Mouse (Mus musculus): ENCODE data around the gene Scd3. TPM values are rescaled to one million over a fixed set of nuclear protein-coding genes. Genes with fewer than 3 reads are reported as not detected.
"Not testable (repeated sequence)": the region's sequence is repeated elsewhere in the genome, so short reads cannot be mapped to it uniquely, and the experiment has no call there.

Gene Scd3
- total RNA-seq, 2 experiments from 2014 or later = not detected

GRCm38 (mm10) chr19:44265911-44266337 lies 62.9 kb downstream of the Scd3 start:
- peak; percentile 36 for ATAC-seq (replicated peaks; ENCODE audit: low FRiP score, low TSS enrichment, poor library complexity, severe bottlenecking)

DNA sequence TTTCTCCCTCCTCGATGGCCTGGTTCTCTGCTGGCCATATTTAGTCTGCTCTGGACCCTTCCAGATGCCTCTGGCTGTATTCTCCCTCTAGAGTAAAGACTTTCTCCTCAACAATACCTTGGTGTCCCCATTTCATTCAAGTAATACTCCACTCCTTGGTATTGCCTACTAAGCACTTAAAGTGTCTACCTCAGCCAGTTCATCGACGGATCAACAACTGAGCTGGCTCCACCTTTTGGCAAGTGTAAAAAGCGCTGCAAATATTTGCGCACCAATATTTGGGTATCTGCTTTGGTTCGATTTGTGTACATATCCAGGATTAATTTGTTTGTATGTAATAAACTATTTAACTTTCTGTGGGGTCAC lies 63.4 kb downstream of the Scd3 start:
- ATAC-seq (replicated peaks; ENCODE audit: low FRiP score, low TSS enrichment, poor library complexity, severe bottlenecking) = peak; percentile 32; the same call in 1 of the 2 replicates

DNA sequence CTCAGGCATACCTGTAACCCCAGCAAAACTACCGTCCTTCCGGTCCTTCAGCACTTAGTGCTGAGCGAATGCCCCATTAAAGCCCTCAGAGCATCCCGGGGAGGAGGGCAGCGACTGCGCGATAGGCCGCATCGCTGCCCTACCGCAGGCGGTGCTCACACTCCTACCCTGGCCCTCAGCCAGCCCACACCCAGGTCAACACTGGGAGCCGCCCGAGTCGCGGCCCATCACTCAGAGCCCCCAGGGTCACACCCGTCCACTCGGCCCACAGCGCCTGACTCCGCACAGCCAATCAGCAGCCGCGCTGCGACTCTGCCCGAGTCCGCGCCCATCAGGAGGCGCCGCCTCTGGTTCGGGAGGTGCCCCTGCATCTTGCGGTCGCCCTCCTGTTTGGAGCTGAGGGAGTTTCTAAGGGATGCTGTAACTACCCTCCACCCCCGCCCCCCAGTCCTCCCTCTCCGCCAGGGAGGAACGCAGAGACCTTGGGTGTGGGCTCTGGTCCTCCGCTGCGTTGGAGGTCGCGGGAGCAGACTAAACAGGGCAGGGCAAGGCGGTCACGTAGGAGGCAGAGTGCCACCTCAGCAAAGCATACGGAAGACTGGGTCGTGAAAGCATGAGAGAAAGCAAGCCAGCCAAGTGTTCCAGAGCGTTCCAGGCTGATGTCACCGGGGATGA lies 63.9 kb downstream of the Scd3 start:
- ATAC-seq (replicated peaks; ENCODE audit: low FRiP score, low TSS enrichment, poor library complexity, severe bottlenecking) = peak; percentile 95

- no peak for ATAC-seq (replicated peaks; ENCODE audit: low FRiP score, low TSS enrichment, poor library complexity, severe bottlenecking)
Observed at GRCm38 (mm10) chr19:44267499-44268002, 64.5 kb downstream of the Scd3 start.

DNA sequence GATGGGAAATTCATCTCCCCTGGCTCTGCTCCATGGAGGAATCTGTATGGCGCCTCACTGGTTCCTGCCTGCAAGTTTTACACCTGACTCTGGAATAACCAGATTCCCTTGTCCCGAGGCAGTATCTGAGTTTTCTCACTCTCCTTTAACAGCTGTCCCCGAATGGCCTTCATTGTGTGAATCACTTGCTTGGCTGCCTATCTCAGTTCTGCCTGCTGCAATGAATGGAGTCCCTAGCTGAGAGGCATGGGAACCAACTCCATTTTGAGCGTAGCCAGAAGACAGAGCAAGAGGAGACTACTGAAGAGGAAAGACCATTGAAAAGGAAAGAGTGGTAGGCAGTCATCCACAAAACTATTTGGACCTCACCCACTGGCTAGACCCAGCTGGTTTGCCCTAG lies 70.6 kb downstream of the Scd3 start:
- ATAC-seq (replicated peaks; ENCODE audit: low FRiP score, low TSS enrichment, poor library complexity, severe bottlenecking) = no peak

- ATAC-seq (replicated peaks; ENCODE audit: low FRiP score, low TSS enrichment, poor library complexity, severe bottlenecking) = no peak
Observed at GRCm38 (mm10) chr19:44274452-44274851, 71.4 kb downstream of the Scd3 start.

- ATAC-seq (replicated peaks; ENCODE audit: low FRiP score, low TSS enrichment, poor library complexity, severe bottlenecking) = no peak
Observed at GRCm38 (mm10) chr19:44275418-44275817, 72.3 kb downstream of the Scd3 start.

DNA sequence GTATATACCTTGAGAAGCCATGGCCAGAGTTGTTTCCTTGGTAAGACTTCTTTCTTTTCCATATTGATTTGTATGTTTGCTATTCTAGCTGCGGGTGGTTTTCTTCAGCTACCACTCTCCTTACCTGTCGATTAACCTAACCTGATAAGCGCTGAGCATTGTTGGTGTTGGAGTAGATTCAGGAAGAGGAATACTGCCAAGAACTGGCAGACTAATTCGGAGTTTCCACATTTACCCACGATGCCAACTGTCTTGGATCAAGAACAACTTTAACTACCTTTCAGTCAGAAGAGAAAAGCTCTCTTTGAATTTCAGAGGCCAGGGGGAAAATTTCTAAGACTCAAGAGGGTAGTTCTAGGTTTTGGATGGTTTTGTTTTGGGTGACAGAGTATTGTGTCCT lies 73.8 kb downstream of the Scd3 start:
- no peak for ATAC-seq (replicated peaks; ENCODE audit: low FRiP score, low TSS enrichment, poor library complexity, severe bottlenecking)

GRCm38 (mm10) chr19:44277931-44278330 lies 74.9 kb downstream of the Scd3 start:
- ATAC-seq (replicated peaks; ENCODE audit: low FRiP score, low TSS enrichment, poor library complexity, severe bottlenecking) = no peak

DNA sequence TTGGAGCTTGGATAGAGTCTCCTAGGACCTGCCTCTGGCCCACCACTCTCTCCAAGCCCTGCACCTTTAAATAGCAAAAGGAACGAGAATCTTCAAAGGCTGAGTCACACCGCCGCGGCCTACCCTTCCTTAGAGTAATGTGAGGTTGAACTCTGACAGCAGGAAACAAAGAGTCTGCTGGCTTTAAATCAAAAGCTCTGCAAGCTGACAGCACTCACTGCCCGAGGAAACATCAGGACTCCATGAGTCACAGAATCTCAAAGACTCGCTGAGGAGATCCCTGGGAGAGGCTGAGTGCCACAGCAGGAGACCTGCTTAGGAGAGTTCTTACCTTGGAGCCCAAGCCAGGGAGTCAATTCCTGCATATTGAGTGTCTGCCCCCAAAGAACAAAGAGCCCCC lies 77.7 kb downstream of the Scd3 start:
- ATAC-seq (replicated peaks; ENCODE audit: low FRiP score, low TSS enrichment, poor library complexity, severe bottlenecking) = no peak

DNA sequence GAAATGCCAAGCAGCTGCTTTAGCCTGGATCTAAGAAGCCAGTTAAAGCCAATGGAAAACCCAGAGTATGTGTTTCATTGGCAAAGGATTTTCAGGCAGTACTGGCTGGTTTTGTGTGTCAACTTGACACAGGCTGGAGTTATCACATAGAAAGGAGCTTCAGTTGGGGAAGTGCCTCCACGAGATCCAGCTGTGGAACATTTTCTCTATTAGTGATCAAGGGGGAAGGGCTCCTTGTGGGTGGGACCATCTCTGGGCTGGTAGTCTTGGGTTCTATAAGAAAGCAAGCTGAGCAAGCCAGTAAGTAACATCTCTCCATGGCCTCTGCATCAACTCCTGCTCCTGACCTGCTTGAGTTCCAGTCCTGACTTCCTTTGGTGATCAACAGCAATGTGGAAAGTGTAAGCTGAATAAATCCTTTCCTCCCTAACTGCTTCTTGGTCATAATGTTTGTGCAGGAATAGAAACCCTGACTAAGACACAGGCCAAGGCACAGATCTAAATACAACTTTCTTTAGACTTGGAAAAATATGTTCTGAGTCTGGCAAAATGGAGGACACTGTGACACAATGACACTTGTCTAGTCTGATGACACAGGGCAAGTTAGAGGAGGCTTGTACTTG lies 78.9 kb downstream of the Scd3 start:
- ATAC-seq (replicated peaks; ENCODE audit: low FRiP score, low TSS enrichment, poor library complexity, severe bottlenecking) = not testable (repeated sequence)

DNA sequence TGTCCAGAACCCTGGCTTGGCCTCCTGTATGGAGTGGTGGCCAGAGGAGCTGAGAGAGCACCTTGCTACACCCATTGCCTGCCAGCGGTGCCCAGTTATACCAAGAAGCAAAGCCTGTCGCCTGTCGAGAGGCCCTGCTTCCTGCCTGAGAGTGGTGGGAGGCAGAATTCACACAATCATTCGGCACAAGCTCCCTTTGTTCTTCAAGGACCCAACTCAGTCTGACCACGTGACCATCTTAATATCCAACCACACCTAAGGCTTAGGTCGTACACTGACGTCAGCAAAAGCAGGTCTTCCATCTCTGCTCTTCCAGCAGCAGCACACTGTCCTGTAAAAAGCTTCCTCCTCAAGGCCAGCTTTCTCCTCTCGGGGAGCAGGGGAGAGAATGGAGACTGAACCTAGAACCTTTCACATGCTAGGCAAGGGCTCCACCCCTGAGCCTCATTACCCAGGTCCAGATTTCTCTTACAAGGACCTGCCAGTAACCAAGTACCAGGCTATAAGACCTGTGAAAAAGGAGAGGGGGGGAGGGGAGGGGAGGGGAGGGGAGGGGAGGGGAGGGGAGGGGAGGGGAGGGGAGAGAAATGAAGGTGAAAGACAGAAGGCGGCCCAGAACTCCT lies 79.6 kb downstream of the Scd3 start:
- no peak for ATAC-seq (replicated peaks; ENCODE audit: low FRiP score, low TSS enrichment, poor library complexity, severe bottlenecking)

DNA sequence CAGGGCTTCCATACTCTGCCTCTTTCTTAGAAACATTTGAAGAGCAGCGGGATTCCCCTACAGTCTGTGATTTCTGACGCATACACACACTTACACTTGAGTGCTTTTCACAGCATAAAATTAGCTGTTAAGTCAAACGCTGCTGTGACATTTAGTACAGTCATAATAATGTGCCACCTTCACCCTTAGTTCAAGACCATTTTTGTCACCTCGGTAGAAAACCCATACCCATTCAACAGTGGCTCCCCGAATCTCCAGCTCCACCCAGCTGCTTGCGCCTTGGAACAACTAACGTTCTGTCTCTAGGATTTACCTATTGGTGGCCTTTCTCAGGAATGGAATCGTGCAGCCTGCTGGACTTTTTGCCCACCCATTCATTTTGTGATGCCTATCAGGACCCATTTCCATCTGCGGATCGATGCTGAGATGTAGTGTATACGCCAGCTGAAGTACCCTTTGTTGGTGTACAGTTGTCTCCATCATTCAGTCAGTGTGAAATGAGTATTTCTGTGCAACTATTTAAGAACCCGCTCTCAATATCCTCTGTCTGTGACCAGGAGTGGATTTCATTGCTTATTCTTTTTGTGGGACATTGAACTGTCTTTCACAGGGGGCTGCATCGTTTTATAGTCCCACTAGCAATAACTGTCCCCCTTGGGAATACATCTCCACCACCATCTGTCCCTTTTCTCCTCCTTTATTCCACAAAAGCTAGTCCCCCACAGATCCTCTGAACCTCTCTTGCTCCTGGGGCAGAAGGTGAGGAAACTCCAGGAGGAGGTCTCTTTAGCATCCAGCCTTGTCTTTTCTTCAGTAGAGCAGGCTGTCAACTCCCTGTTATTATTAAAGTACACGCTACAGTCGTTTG lies 80.3 kb downstream of the Scd3 start:
- ATAC-seq (replicated peaks; ENCODE audit: low FRiP score, low TSS enrichment, poor library complexity, severe bottlenecking) = no peak

DNA sequence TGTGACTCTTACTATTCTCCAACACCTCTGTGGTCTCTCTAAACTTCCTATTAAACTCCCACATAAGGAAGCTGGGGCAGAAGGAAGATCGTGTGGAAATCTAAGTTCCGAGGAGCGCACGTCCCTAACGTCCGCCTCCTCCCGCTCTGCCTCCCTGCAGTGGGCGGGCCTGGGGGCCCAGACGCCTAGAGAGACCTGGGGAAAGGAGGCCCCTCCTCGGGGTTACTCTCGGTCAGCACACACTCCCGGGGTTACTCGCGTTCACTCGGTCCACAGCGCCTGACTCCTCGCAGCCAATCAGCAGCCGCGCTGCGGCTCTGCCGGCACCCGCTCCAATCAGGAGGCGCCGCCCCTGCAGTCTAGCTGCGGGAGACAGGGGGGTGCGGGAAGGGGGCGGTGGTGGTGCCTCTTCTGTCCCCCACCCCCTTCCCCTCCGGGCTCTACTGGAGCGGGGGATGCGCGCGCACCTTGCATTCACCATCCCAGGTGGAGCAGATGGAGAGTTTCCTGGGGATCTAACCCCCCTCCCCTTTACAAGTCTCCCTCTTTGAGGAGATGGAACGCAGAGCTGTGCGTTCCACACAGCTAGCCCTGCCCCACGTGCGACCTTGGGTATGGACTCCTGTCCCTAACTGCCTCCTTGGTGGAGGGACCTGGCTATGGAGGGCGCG lies 81.1 kb downstream of the Scd3 start:
- ATAC-seq (replicated peaks; ENCODE audit: low FRiP score, low TSS enrichment, poor library complexity, severe bottlenecking) = peak; percentile 97

GRCm38 (mm10) chr19:44284723-44285122 lies 81.7 kb downstream of the Scd3 start:
- ATAC-seq (replicated peaks; ENCODE audit: low FRiP score, low TSS enrichment, poor library complexity, severe bottlenecking) = peak; percentile 53

- no peak for ATAC-seq (replicated peaks; ENCODE audit: low FRiP score, low TSS enrichment, poor library complexity, severe bottlenecking)
Observed at GRCm38 (mm10) chr19:44285554-44285953, 82.5 kb downstream of the Scd3 start.

DNA sequence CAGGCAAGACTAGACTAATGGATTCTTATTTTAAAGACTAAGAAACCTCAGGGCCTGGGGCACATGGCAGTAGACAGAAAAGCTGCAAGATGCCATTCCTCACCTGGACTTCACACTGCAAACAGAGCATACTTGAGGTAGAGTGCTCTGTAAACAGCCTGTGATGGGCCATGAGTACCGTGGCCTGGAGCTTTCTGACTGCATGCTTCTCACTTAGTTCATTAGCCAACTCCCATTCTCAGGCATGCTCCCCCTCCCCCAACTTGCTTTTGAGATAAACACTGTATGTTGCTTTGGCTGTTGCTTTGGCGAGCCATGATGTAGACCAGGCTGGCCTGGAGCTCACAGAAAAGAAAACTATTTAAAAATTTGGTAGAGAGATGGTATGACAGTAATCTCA lies 83.0 kb downstream of the Scd3 start:
- no peak for ATAC-seq (replicated peaks; ENCODE audit: low FRiP score, low TSS enrichment, poor library complexity, severe bottlenecking)

GRCm38 (mm10) chr19:44287415-44288110 lies 84.5 kb downstream of the Scd3 start:
- no peak for ATAC-seq (replicated peaks; ENCODE audit: low FRiP score, low TSS enrichment, poor library complexity, severe bottlenecking)

DNA sequence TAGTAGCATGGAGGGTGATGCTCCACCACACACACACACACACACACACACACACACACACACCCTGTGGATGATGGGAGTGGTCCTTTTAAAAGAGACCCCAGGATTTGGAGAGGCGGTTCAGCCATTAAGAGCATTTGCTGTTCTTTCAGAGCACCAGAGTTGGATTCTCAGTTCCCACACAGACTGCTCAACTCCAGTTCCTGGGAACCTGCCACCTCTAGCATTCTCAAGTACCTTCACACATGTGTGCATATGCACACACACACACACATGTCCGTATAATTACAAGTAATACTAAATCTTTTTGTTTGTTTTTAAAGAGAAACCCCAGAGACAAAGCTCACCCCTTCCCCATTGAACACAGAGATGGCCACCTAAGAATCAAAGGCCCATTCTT lies 89.0 kb downstream of the Scd3 start:
- ATAC-seq (replicated peaks; ENCODE audit: low FRiP score, low TSS enrichment, poor library complexity, severe bottlenecking) = no peak
